18 mouse cellular contexts compared by ENCODE assay signal in the genomic region with DNA sequence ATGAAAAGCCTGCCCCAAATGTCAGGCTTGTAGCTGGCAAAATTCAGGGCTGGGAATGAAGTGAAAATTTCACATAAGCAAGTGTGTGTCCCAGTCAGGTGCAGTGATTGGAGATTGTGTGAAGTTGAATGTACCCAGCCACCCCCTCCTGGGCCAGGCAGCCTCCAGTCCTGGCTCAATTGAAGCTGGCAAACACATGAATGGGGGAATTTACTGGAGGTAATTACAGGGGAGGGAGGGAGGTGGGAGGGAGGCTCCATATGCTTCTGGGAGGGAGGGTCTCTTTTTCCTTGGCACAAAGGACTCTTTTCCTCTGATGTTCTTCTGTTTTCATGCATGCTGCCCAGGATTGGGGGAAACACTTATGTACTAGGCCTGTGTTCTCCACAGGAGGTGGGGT.
DNase-seq lines count a peak whose midpoint lies in the region; ATAC-seq and TF ChIP-seq lines count a peak whose summit lies in the region.
"Had no signal": no experiment of that assay in that cellular context is flagged by ENCODE, and none has a peak within 500 bp of the region (broad histone marks: within the 10 kb centered on the region; RNA-seq: fewer than 3 reads in every experiment).

No protein-coding gene starts in this region.

- peak; percentile 95 for DNase-seq in brain, embryonic 14.5 days (ENCODE audit: low read depth)
- peak; percentile 30 for DNase-seq in forebrain, embryonic 10.5 days (ENCODE audit: extremely low spot score, low spot score)
- DNase-seq in forebrain, postnatal 0 days = peak; percentile 26
- no peak for DNase-seq in cerebellum, adult 8-10 months
- no peak for DNase-seq in kidney, adult 9 months
- DNase-seq: adrenal gland, postnatal 14 days; cerebellum, adult 11 months; cerebellum, postnatal 25 days; heart, postnatal 36 days; kidney, adult 11 months; thymus, postnatal 36 days had no signal

- no peak overlapping the region for H3K9ac ChIP-seq in hindbrain, embryonic 13.5 days
- no peak overlapping the region for H3K9ac ChIP-seq in hindbrain, embryonic 16.5 days (ENCODE audit: low read depth, low read length)
- H3K9ac ChIP-seq in forebrain, postnatal 0 days = no peak overlapping the region
- H3K9ac ChIP-seq: embryonic facial prominence, embryonic 13.5 days; liver, embryonic 15.5 days had no signal

- H3K4me1 ChIP-seq in hindbrain, embryonic 13.5 days (replicated peaks) = peaks cover 20% of the 10 kb centered on the region
- peaks cover 8% of the 10 kb centered on the region for H3K4me1 ChIP-seq in hindbrain, embryonic 16.5 days (ENCODE audit: control insufficient read depth, insufficient read depth, low read depth, low read length)
- H3K4me1 ChIP-seq in forebrain, embryonic 10.5 days = peaks cover 38% of the 10 kb centered on the region
- H3K4me1 ChIP-seq in forebrain, postnatal 0 days (ENCODE audit: insufficient read depth) = peaks cover 13% of the 10 kb centered on the region; the same call in 1 of the 2 replicates
- H3K4me1 ChIP-seq: embryonic facial prominence, embryonic 13.5 days; liver, embryonic 15.5 days had no signal

- no peak overlapping the region for H3K4me3 ChIP-seq in hindbrain, embryonic 13.5 days
- no peak overlapping the region for H3K4me3 ChIP-seq in hindbrain, embryonic 16.5 days (ENCODE audit: low read length)
- H3K4me3 ChIP-seq in forebrain, embryonic 10.5 days = no peak overlapping the region
- no peak overlapping the region for H3K4me3 ChIP-seq in forebrain, postnatal 0 days (ENCODE audit: low read depth, low read length)
- H3K4me3 ChIP-seq: embryonic facial prominence, embryonic 13.5 days; liver, embryonic 15.5 days had no signal

- H3K4me2 ChIP-seq in hindbrain, embryonic 13.5 days = no peak overlapping the region
- no peak overlapping the region for H3K4me2 ChIP-seq in hindbrain, embryonic 16.5 days (ENCODE audit: low read length)
- H3K4me2 ChIP-seq in forebrain, postnatal 0 days (ENCODE audit: low read depth) = no peak overlapping the region
- H3K4me2 ChIP-seq: embryonic facial prominence, embryonic 13.5 days; liver, embryonic 15.5 days; midbrain, embryonic 11.5 days had no signal

- no peaks in the 10 kb centered on the region for H3K27me3 ChIP-seq in hindbrain, embryonic 13.5 days
- no peaks in the 10 kb centered on the region for H3K27me3 ChIP-seq in hindbrain, embryonic 16.5 days (replicated peaks; ENCODE audit: control insufficient read depth, insufficient read depth, low read length)
- no peaks in the 10 kb centered on the region; the same call in 1 of the 2 replicates for H3K27me3 ChIP-seq in forebrain, embryonic 10.5 days (ENCODE audit: poor library complexity, severe bottlenecking)
- H3K27me3 ChIP-seq in forebrain, postnatal 0 days (ENCODE audit: insufficient read depth, low read length) = no peaks in the 10 kb centered on the region
- H3K27me3 ChIP-seq: embryonic facial prominence, embryonic 13.5 days; liver, embryonic 15.5 days had no signal

- peak; percentile 39; the same call in 1 of the 2 replicates for ATAC-seq in hindbrain, embryonic 13.5 days (ENCODE audit: low FRiP score)
- ATAC-seq in hindbrain, embryonic 16.5 days = no peak
- ATAC-seq in forebrain, postnatal 0 days = peak; percentile 56; the same call in 1 of the 2 replicates

- TF ChIP-seq POLR2A in brain, embryonic 14.5 days (IDR thresholded peaks at IDR 0.05; ENCODE audit: borderline replicate concordance, extremely low read depth, insufficient read depth, insufficient read length, poor library complexity, severe bottlenecking) = no peak

- H3K27ac ChIP-seq in hindbrain, embryonic 13.5 days = no peak overlapping the region
- H3K27ac ChIP-seq in hindbrain, embryonic 16.5 days (ENCODE audit: low read depth, low read length) = no peak overlapping the region
- H3K27ac ChIP-seq in forebrain, embryonic 10.5 days = peak overlapping the region; percentile 80
- no peak overlapping the region for H3K27ac ChIP-seq in forebrain, postnatal 0 days (ENCODE audit: low read depth, low read length)
- H3K27ac ChIP-seq: embryonic facial prominence, embryonic 13.5 days; kidney, postnatal 0 days; liver, embryonic 15.5 days; macrophage had no signal

- H3K9me3 ChIP-seq in hindbrain, embryonic 13.5 days = no peaks in the 10 kb centered on the region
- H3K9me3 ChIP-seq in hindbrain, embryonic 16.5 days (ENCODE audit: control insufficient read depth, low read length) = no peaks in the 10 kb centered on the region
- no peaks in the 10 kb centered on the region for H3K9me3 ChIP-seq in forebrain, embryonic 10.5 days
- H3K9me3 ChIP-seq in forebrain, postnatal 0 days (ENCODE audit: low read length) = no peaks in the 10 kb centered on the region
- H3K9me3 ChIP-seq: embryonic facial prominence, embryonic 13.5 days; liver, embryonic 15.5 days had no signal

- no peaks in the 10 kb centered on the region for H3K36me3 ChIP-seq in hindbrain, embryonic 13.5 days
- no peaks in the 10 kb centered on the region for H3K36me3 ChIP-seq in hindbrain, embryonic 16.5 days (ENCODE audit: control insufficient read depth, insufficient read depth, low read length)
- no peaks in the 10 kb centered on the region for H3K36me3 ChIP-seq in forebrain, embryonic 10.5 days (replicated peaks)
- no peaks in the 10 kb centered on the region for H3K36me3 ChIP-seq in forebrain, postnatal 0 days (ENCODE audit: insufficient read depth)
- H3K36me3 ChIP-seq: embryonic facial prominence, embryonic 13.5 days; liver, embryonic 15.5 days had no signal

- TF ChIP-seq CTCF in brain, embryonic 14.5 days (IDR thresholded peaks at IDR 0.05; ENCODE audit: borderline replicate concordance, extremely low read depth, insufficient read depth, insufficient read length) = no peak
- TF ChIP-seq CTCF in forebrain, postnatal 0 days (IDR thresholded peaks at IDR 0.05; ENCODE audit: low read depth) = no peak

Comparison
In these comparisons a context has a peak if more than half of its experiments do, and no peak if none do; other contexts are left out.
1. DNase-seq: peak in brain, embryonic 14.5 days (single experiment), forebrain, embryonic 10.5 days (single experiment) and forebrain, postnatal 0 days (single experiment); none in cerebellum, adult 8-10 months (single experiment) and kidney, adult 9 months (single experiment).